Mouse (Mus musculus) heart, adult 2 months (tissue): ENCODE measurements around the gene Dnal1. TPM values are rescaled to one million over a fixed set of nuclear protein-coding genes. Genes with fewer than 3 reads are reported as not detected.

Experiments used
- DNase-seq, 2 experiments: peaks; one replicate each; pipeline ENCODE4 v3.0.0; 2021
- H3K27ac ChIP-seq: fragments of 200-600 bp; 2 replicates; pipeline ENCODE4 v1.8.1; 2022
- H3K27me3 ChIP-seq: fragments of 200-500 bp; 2 replicates; pipeline ENCODE4 v1.6.1; 2012; ENCODE audit warnings: mild to moderate bottlenecking, low read length, inconsistent platforms, mixed read lengths; ENCODE audit not compliant: control insufficient read depth, insufficient read depth
- H3K36me3 ChIP-seq: fragments of 200-500 bp; 2 replicates; pipeline ENCODE4 v1.6.1; 2012; ENCODE audit warnings: low read length, inconsistent platforms; ENCODE audit not compliant: control insufficient read depth, insufficient read depth
- H3K4me1 ChIP-seq: fragments of 200-500 bp; 2 replicates; pipeline ENCODE4 v1.6.1; 2011; ENCODE audit warnings: low read length; ENCODE audit not compliant: control insufficient read depth, insufficient read depth
- H3K4me3 ChIP-seq: fragments of 200-600 bp; 2 replicates; pipeline ENCODE4 v1.8.1; 2022
- H3K79me2 ChIP-seq: fragments of 200-500 bp; replicated peaks from 2 replicates; pipeline ENCODE4 v1.6.1; 2012; ENCODE audit warnings: mild to moderate bottlenecking, inconsistent platforms, low read length, moderate library complexity, mixed read lengths; ENCODE audit not compliant: control insufficient read depth, insufficient read depth
- H3K9ac ChIP-seq: fragments of 200-500 bp; 2 replicates; pipeline ENCODE4 v1.6.1; 2012; ENCODE audit warnings: low read depth, mild to moderate bottlenecking, control low read depth, inconsistent platforms, low read length, mixed read lengths
- CTCF ChIP-seq: fragments of 200-600 bp; IDR thresholded peaks from 2 replicates; pipeline ENCODE4 v1.8.1; 2022; ENCODE audit warnings: antibody characterized with exemption, mild to moderate bottlenecking, moderate library complexity
- EP300 ChIP-seq: fragments of 200-500 bp; IDR thresholded peaks from 2 replicates; pipeline ENCODE4 v1.6.1; 2011; ENCODE audit warnings: low read depth, low read length, control low read depth; ENCODE audit not compliant: insufficient read depth
- POLR2A ChIP-seq: fragments of 200-500 bp; IDR thresholded peaks from 2 replicates; pipeline ENCODE4 v1.6.1; 2011; ENCODE audit warnings: mild to moderate bottlenecking, low read depth, low read length, control low read depth; ENCODE audit not compliant: insufficient read depth
- WGBS: fragments of 180-500 bp; shearing (Covaris S2); methylation state at CpG from one replicate; pipeline ENCODE4 v1.1.7; 2018; 5-methylcytosine and 5-hydroxymethylcytosine counted together
- intact Hi-C: fragments of 180-260 bp; cut with DNase I; formaldehyde crosslinking; loops from one replicate; pipeline ENCODE4 v1.15.1; 2025
- polyA plus RNA-seq: library from polyadenylated mRNA; depleted of rRNA; stranded (reverse); fragments of >200 nt; gene quantifications from 2 replicates; pipeline ENCODE4 v1.2.3, GENCODE M21; 2012
- total RNA-seq, 2 experiments: library from RNA; stranded (reverse); gene quantifications; 2 replicates each; pipeline ENCODE4 v1.2.3; 2021

The Dnal1 gene
- total and polyA plus RNA-seq, 3 experiments = 3.4 to 7.9 (median 6.9) TPM

DNA sequence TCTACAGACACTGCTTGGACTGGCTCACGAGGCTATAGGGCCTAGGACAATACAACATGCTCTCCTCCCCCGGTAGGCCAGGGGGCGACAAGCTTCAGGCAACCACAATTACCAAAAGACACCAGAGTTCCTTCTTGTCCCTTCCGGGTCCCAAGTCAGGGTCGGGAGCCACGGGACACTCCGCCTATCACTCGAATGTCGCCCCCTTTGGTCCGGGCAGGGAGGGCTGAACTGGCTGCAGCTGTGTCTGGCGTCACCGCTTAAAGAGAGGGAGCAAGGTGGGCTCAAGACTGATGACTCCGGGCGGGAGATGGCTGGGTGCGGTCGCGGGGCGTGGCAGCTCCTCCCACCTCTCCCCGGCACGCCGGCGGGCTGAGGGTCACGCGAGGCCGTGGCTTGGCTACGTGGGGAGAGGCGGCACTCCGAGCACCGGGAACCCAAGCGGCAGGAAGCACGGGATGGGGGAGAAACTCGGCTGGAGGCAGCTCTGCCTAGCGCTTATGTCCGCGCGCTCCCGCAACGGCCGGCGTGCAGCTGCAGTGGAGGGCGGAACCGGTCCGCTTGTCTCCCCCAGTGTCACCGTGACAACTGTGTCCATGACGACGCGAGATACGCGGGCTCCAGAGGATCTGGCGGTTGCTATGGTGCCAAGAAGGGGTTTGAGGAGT is 33.9 kb downstream of the Dnal1 start, which contains the start of gene Pnma1:
Gene Pnma1, minus strand, starts transcription at position 536 of the 668 bp plus-strand sequence.
- DNase-seq = peak; percentile 73 to 79
- no peaks in the 10 kb centered on the region for H3K79me2 ChIP-seq
- peak within 1 kb of the TSS; percentile 85 for H3K9ac ChIP-seq
- WGBS = 2% methylated on average over 50 of the region's 50 CpGs
- H3K27me3 ChIP-seq = no peaks in the 10 kb centered on the region
- H3K4me3 ChIP-seq = peak within 1 kb of the TSS; percentile 60
- TF ChIP-seq CTCF = peak; percentile 78
- no peak for TF ChIP-seq EP300
- peak within 1 kb of the TSS; percentile 59 for H3K27ac ChIP-seq
- intact Hi-C loops = loop anchor here (5.0 kb wide), 1 partner anchor 99 kb away; no protein-coding TSS in a partner anchor
- H3K4me1 ChIP-seq = peaks cover 1% of the 10 kb centered on the region; the same call in 1 of the 2 replicates
- no peaks in the 10 kb centered on the region for H3K36me3 ChIP-seq

DNA sequence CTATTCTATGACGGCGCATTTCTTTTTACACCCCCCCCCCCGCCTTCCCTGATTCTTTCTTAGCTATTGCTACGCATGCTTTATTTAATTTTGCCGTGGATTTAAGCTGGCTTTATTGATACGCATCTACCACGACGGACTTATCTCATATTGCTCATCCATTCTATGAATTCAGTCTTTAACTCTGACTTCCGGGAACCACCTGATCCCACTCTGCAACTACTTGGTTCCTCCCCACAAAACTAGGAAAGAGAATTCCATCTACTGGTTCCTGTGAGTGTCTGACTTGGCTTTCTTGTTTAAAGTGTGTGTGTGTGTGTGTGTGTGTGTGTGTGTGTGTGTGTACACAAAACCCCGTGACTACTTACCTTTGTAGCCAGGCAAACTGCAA is 34.5 kb downstream of the Dnal1 start:
- Histone ChIP-seq H3K4me1 (peaks cover 1% of the 10 kb centered on the region; the same call in 1 of the 2 replicates), H3K27me3 (no peaks in the 10 kb centered on the region), H3K79me2 (no peaks in the 10 kb centered on the region), H3K36me3 (no peaks in the 10 kb centered on the region), H3K9ac (peak overlapping the region; percentile 85; the same call in 1 of the 2 replicates), H3K27ac (peak overlapping the region; percentile 59), H3K4me3 (peak overlapping the region; percentile 60)
- DNase-seq = no peak
- WGBS = 24% methylated on average over 10 of the region's 10 CpGs
- intact Hi-C loops = loop anchor here (5.0 kb wide), 1 partner anchor 99 kb away; no protein-coding TSS in a partner anchor
- TF ChIP-seq EP300 = no peak
- no peak for TF ChIP-seq POLR2A
- no peak for TF ChIP-seq CTCF

DNA sequence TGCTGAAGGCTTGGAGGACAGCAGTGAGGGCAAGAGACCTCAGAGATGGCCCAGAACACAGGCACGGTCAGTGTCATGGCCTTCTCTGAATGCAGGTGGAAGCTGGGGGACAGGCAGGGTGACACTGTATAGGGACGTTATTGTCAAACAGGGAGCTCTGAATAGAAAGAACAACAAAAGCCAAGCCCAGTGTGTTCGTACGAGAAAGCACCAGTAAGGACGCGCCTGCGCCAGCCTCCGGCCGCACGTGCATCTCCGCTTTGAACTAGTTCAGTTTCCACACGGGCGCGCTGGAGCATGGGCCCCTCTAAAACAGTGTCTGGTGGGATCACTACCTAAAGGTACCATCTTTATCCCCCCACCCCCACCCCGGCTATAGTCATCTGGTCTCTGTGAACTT is 35.8 kb downstream of the Dnal1 start:
- no peak overlapping the region for H3K27ac ChIP-seq
- H3K79me2 ChIP-seq = no peaks in the 10 kb centered on the region
- TF ChIP-seq EP300 (no peak), CTCF (no peak), POLR2A (no peak)
- WGBS = 94% methylated on average over 15 of the region's 15 CpGs
- no peaks in the 10 kb centered on the region for H3K27me3 ChIP-seq
- peaks cover 1% of the 10 kb centered on the region; the same call in 1 of the 2 replicates for H3K4me1 ChIP-seq
- no peaks in the 10 kb centered on the region for H3K36me3 ChIP-seq
- no peak for DNase-seq
- intact Hi-C loops = loop anchor here (5.0 kb wide), 1 partner anchor 97 kb away; no protein-coding TSS in a partner anchor
- H3K9ac ChIP-seq = no peak overlapping the region
- H3K4me3 ChIP-seq = no peak overlapping the region

DNA sequence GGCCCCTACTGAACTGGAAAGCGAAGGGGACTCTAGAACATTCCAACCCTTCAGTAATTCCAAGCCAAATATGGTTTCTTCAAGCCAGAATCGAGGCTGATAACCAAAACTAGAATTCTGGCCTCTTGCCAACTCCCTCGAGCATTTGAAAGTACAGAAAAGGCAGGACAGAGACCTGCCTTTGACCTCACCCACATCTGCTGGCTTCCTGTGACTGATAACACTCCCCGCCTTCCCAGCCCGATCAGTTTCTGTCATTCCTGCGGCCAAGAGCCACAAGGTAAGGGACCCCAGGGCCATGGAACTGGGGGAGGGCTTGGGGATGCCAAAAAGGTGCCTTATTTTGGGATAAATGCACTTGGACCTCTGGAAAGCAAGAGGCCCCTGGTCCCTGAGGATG is 36.8 kb downstream of the Dnal1 start:
- H3K27ac ChIP-seq = peak overlapping the region; percentile 44
- intact Hi-C loops = no loop called here
- H3K4me3 ChIP-seq = no peak overlapping the region
- WGBS = 24% methylated on average over 6 of the region's 6 CpGs
- DNase-seq = peak in 1 of 2 experiments; percentile 29
- no peaks in the 10 kb centered on the region for H3K79me2 ChIP-seq
- peaks cover 1% of the 10 kb centered on the region; the same call in 1 of the 2 replicates for H3K4me1 ChIP-seq
- H3K9ac ChIP-seq = no peak overlapping the region
- TF ChIP-seq EP300 (no peak), POLR2A (no peak), CTCF (no peak)
- peaks cover 3% of the 10 kb centered on the region; the same call in 1 of the 2 replicates for H3K36me3 ChIP-seq
- no peaks in the 10 kb centered on the region for H3K27me3 ChIP-seq

DNA sequence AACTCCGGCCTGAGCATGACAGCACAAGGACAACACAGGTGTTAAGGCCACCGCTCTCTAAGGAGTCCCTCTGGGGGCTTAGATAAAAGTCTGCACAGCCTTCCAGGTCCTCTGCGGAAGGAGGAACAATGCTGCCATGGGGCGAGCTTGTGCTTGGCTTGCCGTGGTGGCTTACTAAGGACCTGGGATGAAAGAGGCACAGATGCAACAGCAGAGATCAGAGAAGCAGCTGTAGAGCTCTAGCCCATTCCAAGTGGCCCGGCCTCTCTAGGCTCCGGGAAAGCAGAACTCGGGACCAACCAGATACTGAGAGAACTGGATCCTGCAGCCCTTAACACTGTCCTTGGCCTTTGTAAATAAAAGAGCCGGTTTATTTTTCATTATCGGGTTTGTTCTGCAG is 37.7 kb downstream of the Dnal1 start:
- Histone ChIP-seq H3K27ac (no peak overlapping the region; the same call in 1 of the 2 replicates), H3K27me3 (no peaks in the 10 kb centered on the region), H3K4me3 (no peak overlapping the region), H3K9ac (no peak overlapping the region), H3K36me3 (peaks cover 3% of the 10 kb centered on the region; the same call in 1 of the 2 replicates), H3K79me2 (no peaks in the 10 kb centered on the region), H3K4me1 (peaks cover 1% of the 10 kb centered on the region; the same call in 1 of the 2 replicates)
- TF ChIP-seq POLR2A (no peak), CTCF (no peak), EP300 (no peak)
- intact Hi-C loops = no loop called here
- no peak for DNase-seq
- 73% methylated on average over 10 of the region's 10 CpGs for WGBS
